Mouse (Mus musculus) common myeloid progenitor, adult 5-6 weeks (primary cell): ENCODE data around the gene Exoc3l. TPM values are rescaled to one million over a fixed set of nuclear protein-coding genes. Genes with fewer than 3 reads are reported as not detected.

ENCODE experiments used
- ATAC-seq: replicated peaks from 2 replicates; pipeline ENCODE4 v1.8.0; 2016; ENCODE audit warnings: low read depth, mild to moderate bottlenecking, moderate TSS enrichment, inconsistent platforms; ENCODE audit not compliant: poor library complexity, severe bottlenecking
- total RNA-seq: library from RNA; stranded (forward); fragments of 200-1000, 187-1606 nt; gene quantifications from 2 replicates; pipeline ENCODE4 v1.2.3, GENCODE M21; 2017

The Exoc3l gene
- total RNA-seq, 1 experiment from 2014 or later, result 2.6 TPM

GRCm38 (mm10) chr8:105315073-105315769, 19.3 kb upstream of the Exoc3l start:
- ATAC-seq, result no peak

DNA sequence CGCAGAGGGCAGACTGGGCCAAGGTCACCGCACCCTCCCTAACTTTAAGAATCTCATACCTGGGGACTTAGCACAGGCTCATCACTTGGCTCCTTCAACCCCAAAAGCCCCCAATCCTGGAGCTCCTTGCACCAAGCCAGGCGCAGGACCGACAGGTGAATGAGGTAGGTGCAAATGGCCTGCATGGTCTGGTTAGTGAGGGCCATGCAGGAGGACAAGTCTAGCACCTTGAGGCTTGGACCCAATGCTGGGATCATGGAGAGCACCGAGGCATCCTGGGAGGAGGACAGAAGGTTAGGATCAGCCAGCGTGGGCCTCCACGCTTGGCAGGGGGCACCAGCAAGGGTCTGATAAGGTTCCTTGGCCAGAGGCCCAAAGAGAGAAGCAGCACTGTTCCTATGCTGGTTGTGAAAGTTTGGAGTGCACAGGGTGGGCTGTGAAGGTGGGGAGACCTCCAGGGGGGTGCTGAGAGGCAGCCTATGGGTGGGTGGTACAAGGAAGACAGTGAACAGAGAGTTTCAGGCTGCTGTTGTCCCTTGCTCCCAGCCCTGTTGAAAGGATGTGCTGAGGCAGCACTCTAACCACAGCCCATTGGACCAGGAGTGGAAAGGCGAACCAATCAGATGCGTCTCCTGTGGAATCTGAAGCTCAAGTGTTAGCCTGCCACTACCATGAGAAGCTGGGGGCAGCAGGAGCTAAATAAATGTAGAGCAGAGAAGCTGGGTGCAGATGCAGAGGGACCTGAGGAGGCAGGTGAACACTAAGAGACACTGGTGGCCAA, 17.9 kb upstream of the Exoc3l start:
- no peak for ATAC-seq

- ATAC-seq, result no peak; the same call in 1 of the 2 replicates
Observed at GRCm38 (mm10) chr8:105312891-105313481, 17.1 kb upstream of the Exoc3l start.

GRCm38 (mm10) chr8:105311718-105312117, 15.8 kb upstream of the Exoc3l start:
- peak; percentile 35 for ATAC-seq

GRCm38 (mm10) chr8:105310118-105310517, 14.2 kb upstream of the Exoc3l start:
- no peak for ATAC-seq

GRCm38 (mm10) chr8:105309142-105309847, 13.4 kb upstream of the Exoc3l start:
- no peak for ATAC-seq

DNA sequence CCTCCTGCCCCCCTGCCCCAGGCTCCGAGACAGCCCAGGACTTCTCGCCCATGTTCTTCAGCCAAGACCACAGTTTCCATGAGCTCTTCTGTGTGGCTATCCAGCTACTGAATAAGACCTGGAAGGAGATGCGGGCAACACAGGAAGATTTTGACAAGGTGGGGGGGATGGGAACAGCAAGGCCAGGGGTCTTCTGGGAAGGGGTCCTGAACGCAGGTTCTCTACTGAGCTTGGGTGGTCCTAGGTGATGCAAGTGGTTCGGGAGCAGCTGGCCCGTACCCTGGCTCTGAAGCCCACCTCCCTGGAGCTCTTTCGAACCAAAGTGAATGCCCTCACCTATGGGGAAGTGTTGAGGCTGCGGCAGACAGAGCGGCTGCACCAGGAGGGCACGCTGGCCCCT, 12.5 kb upstream of the Exoc3l start:
- no peak for ATAC-seq

DNA sequence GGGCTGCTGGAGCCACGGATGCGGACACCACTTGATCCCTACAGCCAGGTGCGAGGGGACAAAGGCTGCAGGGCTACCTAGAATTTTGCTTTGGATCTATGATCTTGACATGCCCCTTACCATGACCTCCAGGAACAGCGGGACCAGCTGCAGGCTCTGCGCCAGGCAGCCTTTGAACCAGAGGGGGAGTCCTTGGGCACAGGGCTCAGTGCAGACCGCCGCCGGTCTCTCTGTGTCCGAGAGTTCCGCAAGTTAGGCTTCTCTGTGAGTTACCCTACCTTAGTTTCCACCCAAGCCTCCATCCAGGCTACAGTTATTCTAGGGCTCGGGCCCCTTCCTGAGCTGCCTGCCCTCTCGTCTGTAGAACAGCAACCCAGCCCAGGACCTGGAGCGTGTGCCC, 11.8 kb upstream of the Exoc3l start:
- ATAC-seq, result no peak

- no peak for ATAC-seq
Observed at GRCm38 (mm10) chr8:105306146-105306691, 10.3 kb upstream of the Exoc3l start.

GRCm38 (mm10) chr8:105305211-105306145, 9.6 kb upstream of the Exoc3l start, which contains the start of gene Elmo3:
Gene Elmo3, plus strand, starts transcription at chr8:105305601.
- peak; percentile 45 for ATAC-seq

DNA sequence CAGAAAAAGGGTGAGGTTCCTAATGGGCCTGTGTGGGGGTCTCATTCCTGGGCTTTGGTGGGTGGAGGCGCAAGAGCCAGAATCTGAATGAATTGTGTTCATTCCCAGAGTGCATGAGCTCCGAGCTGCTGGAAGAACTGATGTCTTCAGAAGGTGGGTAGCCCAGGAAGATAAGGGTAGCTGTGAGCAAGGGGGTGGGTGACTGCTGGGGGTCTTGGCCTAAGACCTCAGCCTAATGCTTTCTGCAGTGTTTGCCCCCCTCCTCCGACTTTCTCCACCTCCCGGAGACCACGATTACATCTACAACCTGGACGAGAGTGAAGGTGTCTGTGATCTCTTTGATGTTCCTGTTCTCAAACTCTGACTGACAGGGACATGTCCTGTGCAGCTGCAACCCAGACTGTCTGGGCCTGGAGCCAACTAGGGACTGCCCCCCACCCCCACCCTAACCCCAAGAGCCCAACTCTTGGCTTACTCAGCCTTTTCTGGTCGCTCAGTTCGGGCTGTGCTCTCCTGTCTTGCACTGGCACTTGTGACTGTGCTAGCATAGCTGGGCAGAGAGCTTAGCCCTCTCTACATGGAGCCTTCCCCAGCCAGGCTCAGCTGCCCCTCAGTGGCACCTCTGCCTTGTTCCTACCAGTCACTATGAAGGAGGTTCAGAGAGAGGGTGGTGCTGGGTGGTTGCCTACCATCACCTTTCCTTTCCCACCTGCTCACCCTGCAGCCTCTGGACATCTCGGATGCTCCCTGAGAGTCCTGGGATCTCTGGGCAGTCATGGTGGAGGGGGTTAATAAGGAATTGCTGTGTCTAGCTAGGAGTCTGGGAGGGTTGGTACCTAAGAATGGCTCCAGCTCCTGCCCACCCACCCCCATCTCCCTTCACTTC, 8.7 kb upstream of the Exoc3l start:
- ATAC-seq, result peak; percentile 26

GRCm38 (mm10) chr8:105303874-105304273, 8.0 kb upstream of the Exoc3l start:
- ATAC-seq, result no peak

GRCm38 (mm10) chr8:105303396-105303795, 7.5 kb upstream of the Exoc3l start:
- no peak for ATAC-seq

GRCm38 (mm10) chr8:105299962-105300361, 4.1 kb upstream of the Exoc3l start:
- no peak; the same call in 1 of the 2 replicates for ATAC-seq

DNA sequence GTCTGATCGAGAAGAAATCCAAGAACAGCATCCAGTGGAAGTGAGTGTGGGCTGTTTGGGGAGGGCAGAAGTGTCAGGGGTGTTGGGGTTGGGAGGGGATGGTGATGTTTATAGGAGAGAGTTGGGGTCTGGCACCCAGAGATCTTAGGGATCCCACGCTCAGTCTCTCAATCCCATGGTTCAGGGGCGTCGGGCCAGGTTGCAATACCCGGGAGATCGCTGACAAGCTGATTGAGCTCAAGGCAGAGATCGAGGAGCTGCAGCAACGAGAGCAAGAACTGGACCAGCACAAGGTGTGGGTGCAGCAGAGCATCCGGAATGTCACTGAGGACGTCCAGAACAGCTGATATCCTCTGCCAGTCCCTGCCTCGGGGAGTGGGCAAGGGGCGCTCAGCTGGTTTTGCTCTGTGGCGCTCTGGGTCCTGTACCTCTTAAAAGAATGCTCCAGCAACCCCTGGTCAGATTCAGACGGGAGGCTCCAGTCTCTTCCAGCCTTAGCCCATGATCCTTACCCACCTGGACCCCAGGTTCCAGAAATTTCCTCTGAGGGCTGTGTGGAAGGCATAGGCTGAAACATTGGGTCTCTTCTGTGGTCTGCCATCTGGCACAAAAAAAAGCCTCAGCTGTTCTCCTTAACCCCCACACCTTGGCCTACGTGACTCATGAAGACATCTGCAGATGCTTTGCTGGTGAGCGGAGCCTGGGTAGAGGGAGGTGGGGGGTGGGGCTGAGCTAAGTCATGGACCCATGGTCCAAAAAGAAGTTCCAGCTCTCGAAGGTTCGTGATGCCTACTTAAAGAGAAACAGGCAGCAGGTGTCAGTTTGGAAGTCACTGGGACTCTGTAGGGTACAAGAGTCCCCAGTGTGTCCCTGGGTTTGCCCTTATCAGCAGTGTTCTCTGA, 2.7 kb upstream of the Exoc3l start:
- ATAC-seq, result no peak

DNA sequence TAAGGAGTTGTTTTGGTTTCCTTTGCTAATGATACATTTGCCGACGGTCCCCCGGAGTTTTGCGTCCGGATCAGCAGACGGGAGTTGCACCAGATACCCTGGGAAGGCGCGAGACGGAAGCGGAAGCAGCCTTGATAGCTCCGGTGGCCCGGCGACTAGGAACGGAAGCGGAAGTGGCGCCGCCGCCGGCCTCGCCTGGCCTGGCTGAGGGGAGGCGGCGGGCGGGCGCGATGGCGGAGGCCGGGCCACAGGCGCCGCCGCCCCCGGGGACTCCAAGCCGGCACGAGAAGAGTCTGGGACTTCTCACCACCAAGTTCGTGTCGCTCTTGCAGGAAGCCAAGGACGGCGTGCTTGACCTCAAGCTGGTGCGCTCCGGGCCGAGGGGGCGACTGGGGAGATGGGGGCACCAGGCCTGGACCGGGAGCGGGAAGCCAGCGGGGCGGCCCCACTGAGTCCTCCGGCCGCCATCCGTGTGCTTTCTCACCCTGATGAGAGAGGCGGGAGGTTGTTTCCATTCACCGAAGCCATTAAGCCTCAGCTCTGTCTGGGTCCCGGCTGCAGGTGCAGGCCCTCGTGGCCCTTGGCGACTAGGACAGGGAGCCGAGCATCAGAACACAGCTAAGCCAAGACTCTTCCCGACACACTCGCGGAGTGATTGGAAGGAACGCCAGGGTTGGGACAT, 1.8 kb upstream of the Exoc3l start, which contains the start of gene E2f4:
E2f4 (plus strand) TSS at position 153 of the 682 bp plus-strand sequence.
- ATAC-seq, result peak; percentile 84
